Mouse (Mus musculus): ENCODE results near the gene Znhit2. TPM values are rescaled to one million over a fixed set of nuclear protein-coding genes. Genes with fewer than 3 reads are reported as not detected.

The Znhit2 gene
- polyA plus RNA-seq, 1 experiment from 2014 or later = 39.0 TPM

GRCm38 (mm10) chr19:6062418-6062817 lies 1.4 kb downstream of the Znhit2 start:
- WGBS = 71% methylated on average over 5 of the region's 5 CpGs
- H3K4me2 ChIP-seq = peak overlapping the region; percentile 96
- peaks cover 20% of the 10 kb centered on the region for H3K36me3 ChIP-seq
- H3K9ac ChIP-seq (replicated peaks) = peak overlapping the region; percentile 94
- H3K27ac ChIP-seq = no peak overlapping the region
- ATAC-seq (ENCODE audit: insufficient number of reproducible peaks, insufficient read depth, low FRiP score, low TSS enrichment, low read depth) = no peak
- peak overlapping the region; percentile 91 for H3K4me3 ChIP-seq (replicated peaks)
- no peaks in the 10 kb centered on the region for H3K27me3 ChIP-seq
- H3K4me1 ChIP-seq (replicated peaks) = peaks cover 32% of the 10 kb centered on the region
- no peaks in the 10 kb centered on the region for H3K9me3 ChIP-seq

- H3K9ac ChIP-seq (replicated peaks) = no peak overlapping the region
These were observed 2.1 kb downstream of the Znhit2 start for GRCm38 (mm10) chr19:6063081-6063480.

GRCm38 (mm10) chr19:6066571-6066970 lies 5.6 kb downstream of the Znhit2 start:
- peak overlapping the region; percentile 50 for H3K4me3 ChIP-seq (replicated peaks)
- H3K27ac ChIP-seq = peak overlapping the region; percentile 80
- H3K9ac ChIP-seq (replicated peaks) = peak overlapping the region; percentile 62
- peaks cover 34% of the 10 kb centered on the region for H3K4me1 ChIP-seq (replicated peaks)
- H3K36me3 ChIP-seq = peaks cover 35% of the 10 kb centered on the region
- no peaks in the 10 kb centered on the region for H3K9me3 ChIP-seq
- 43% methylated on average over 5 of the region's 5 CpGs for WGBS
- no peak for ATAC-seq (ENCODE audit: insufficient number of reproducible peaks, insufficient read depth, low FRiP score, low TSS enrichment, low read depth)
- no peaks in the 10 kb centered on the region for H3K27me3 ChIP-seq
- H3K4me2 ChIP-seq = peak overlapping the region; percentile 86

More at GRCm38 (mm10) chr19:6063081-6063480, 2.1 kb downstream of the Znhit2 start:
- peaks cover 36% of the 10 kb centered on the region for H3K4me1 ChIP-seq (replicated peaks)
- no peak for ATAC-seq (ENCODE audit: insufficient number of reproducible peaks, insufficient read depth, low FRiP score, low TSS enrichment, low read depth)
- WGBS = 92% methylated on average over 6 of the region's 6 CpGs
- no peak overlapping the region for H3K27ac ChIP-seq
- H3K27me3 ChIP-seq = no peaks in the 10 kb centered on the region
- peaks cover 20% of the 10 kb centered on the region for H3K36me3 ChIP-seq
- no peak overlapping the region for H3K4me3 ChIP-seq (replicated peaks)
- peak overlapping the region; percentile 96 for H3K4me2 ChIP-seq
- H3K9me3 ChIP-seq = no peaks in the 10 kb centered on the region

- Histone ChIP-seq H3K27me3 (no peaks in the 10 kb centered on the region), H3K9ac (replicated peaks) (peak overlapping the region; percentile 62), H3K4me1 (replicated peaks) (peaks cover 30% of the 10 kb centered on the region), H3K4me3 (replicated peaks) (peak overlapping the region; percentile 50), H3K27ac (peak overlapping the region; percentile 80), H3K9me3 (no peaks in the 10 kb centered on the region), H3K4me2 (peak overlapping the region; percentile 86), H3K36me3 (peaks cover 38% of the 10 kb centered on the region)
- ATAC-seq (ENCODE audit: insufficient number of reproducible peaks, insufficient read depth, low FRiP score, low TSS enrichment, low read depth) = peak; percentile 38; the same call in 1 of the 2 replicates
- WGBS = 1% methylated on average over 30 of the region's 30 CpGs
These were observed 6.2 kb downstream of the Znhit2 start for GRCm38 (mm10) chr19:6067011-6067723.

GRCm38 (mm10) chr19:6067724-6068415 lies 6.9 kb downstream of the Znhit2 start, which contains the start of gene Tm7sf2:
Gene Tm7sf2, minus strand, starts transcription at chr19:6068373.
- peak within 1 kb of the TSS; percentile 86 for H3K4me2 ChIP-seq
- peak within 1 kb of the TSS; percentile 80 for H3K27ac ChIP-seq
- H3K36me3 ChIP-seq = peaks cover 43% of the 10 kb centered on the region
- peak within 1 kb of the TSS; percentile 50 for H3K4me3 ChIP-seq (replicated peaks)
- ATAC-seq (ENCODE audit: insufficient number of reproducible peaks, insufficient read depth, low FRiP score, low TSS enrichment, low read depth) = peak; percentile 87
- 10% methylated on average over 33 of the region's 33 CpGs for whole genome bisulfite sequencing
- H3K27me3 ChIP-seq = no peaks in the 10 kb centered on the region
- H3K9me3 ChIP-seq = no peaks in the 10 kb centered on the region
- peak within 1 kb of the TSS; percentile 62 for H3K9ac ChIP-seq (replicated peaks)
- H3K4me1 ChIP-seq (replicated peaks) = peaks cover 23% of the 10 kb centered on the region

GRCm38 (mm10) chr19:6068951-6069350 lies 8.0 kb downstream of the Znhit2 start:
- Histone ChIP-seq H3K4me1 (replicated peaks) (peaks cover 22% of the 10 kb centered on the region), H3K27me3 (no peaks in the 10 kb centered on the region), H3K27ac (no peak overlapping the region), H3K4me3 (replicated peaks) (no peak overlapping the region), H3K4me2 (no peak overlapping the region), H3K36me3 (peaks cover 50% of the 10 kb centered on the region), H3K9me3 (no peaks in the 10 kb centered on the region), H3K9ac (replicated peaks) (no peak overlapping the region; the same call in 1 of the 2 replicates)
- 80% methylated on average over 4 of the region's 4 CpGs for WGBS
- no peak for ATAC-seq (ENCODE audit: insufficient number of reproducible peaks, insufficient read depth, low FRiP score, low TSS enrichment, low read depth)

GRCm38 (mm10) chr19:6069851-6070250 lies 8.9 kb downstream of the Znhit2 start:
- no peak overlapping the region for H3K27ac ChIP-seq
- H3K9me3 ChIP-seq = no peaks in the 10 kb centered on the region
- H3K4me3 ChIP-seq (replicated peaks) = no peak overlapping the region
- 91% methylated on average over 10 of the region's 10 CpGs for WGBS
- H3K9ac ChIP-seq (replicated peaks) = no peak overlapping the region
- ATAC-seq (ENCODE audit: insufficient number of reproducible peaks, insufficient read depth, low FRiP score, low TSS enrichment, low read depth) = no peak
- peaks cover 22% of the 10 kb centered on the region for H3K4me1 ChIP-seq (replicated peaks)
- no peak overlapping the region for H3K4me2 ChIP-seq
- peaks cover 59% of the 10 kb centered on the region for H3K36me3 ChIP-seq
- H3K27me3 ChIP-seq = no peaks in the 10 kb centered on the region

GRCm38 (mm10) chr19:6070571-6071250 lies 9.7 kb downstream of the Znhit2 start:
- no peak overlapping the region for H3K9ac ChIP-seq (replicated peaks)
- no peak overlapping the region for H3K4me2 ChIP-seq
- WGBS = 90% methylated on average over 31 of the region's 31 CpGs
- H3K27me3 ChIP-seq = no peaks in the 10 kb centered on the region
- peaks cover 22% of the 10 kb centered on the region for H3K4me1 ChIP-seq (replicated peaks)
- H3K9me3 ChIP-seq = no peaks in the 10 kb centered on the region
- no peak overlapping the region for H3K4me3 ChIP-seq (replicated peaks)
- H3K36me3 ChIP-seq = peaks cover 63% of the 10 kb centered on the region
- no peak for ATAC-seq (ENCODE audit: insufficient number of reproducible peaks, insufficient read depth, low FRiP score, low TSS enrichment, low read depth)
- no peak overlapping the region for H3K27ac ChIP-seq

- Histone ChIP-seq H3K4me2 (no peak overlapping the region), H3K27ac (no peak overlapping the region), H3K4me1 (replicated peaks) (peaks cover 24% of the 10 kb centered on the region), H3K9ac (replicated peaks) (no peak overlapping the region), H3K9me3 (no peaks in the 10 kb centered on the region), H3K27me3 (no peaks in the 10 kb centered on the region), H3K36me3 (peaks cover 63% of the 10 kb centered on the region), H3K4me3 (replicated peaks) (no peak overlapping the region)
- WGBS = 91% methylated on average over 19 of the region's 19 CpGs
- no peak for ATAC-seq (ENCODE audit: insufficient number of reproducible peaks, insufficient read depth, low FRiP score, low TSS enrichment, low read depth)
These were observed 10.3 kb downstream of the Znhit2 start for GRCm38 (mm10) chr19:6071261-6071660.

GRCm38 (mm10) chr19:6073889-6074288 lies 12.9 kb downstream of the Znhit2 start:
- 93% methylated on average over 5 of the region's 5 CpGs for WGBS
- Histone ChIP-seq H3K27ac (no peak overlapping the region), H3K4me3 (replicated peaks) (no peak overlapping the region), H3K9ac (replicated peaks) (no peak overlapping the region), H3K36me3 (peaks cover 58% of the 10 kb centered on the region), H3K4me2 (no peak overlapping the region), H3K4me1 (replicated peaks) (peaks cover 14% of the 10 kb centered on the region), H3K9me3 (no peaks in the 10 kb centered on the region), H3K27me3 (no peaks in the 10 kb centered on the region)
- no peak for ATAC-seq (ENCODE audit: insufficient number of reproducible peaks, insufficient read depth, low FRiP score, low TSS enrichment, low read depth)

Data from limb, embryonic 12.5 days (tissue).